Mouse (Mus musculus) embryo, embryonic 9.5 days (tissue): Measurements from ENCODE around the gene Fam114a2.

Source experiments
- DNase-seq: peaks from one replicate; pipeline ENCODE4 v3.0.0-alpha.2; 2017; ENCODE audit errors: extremely low spot score

Fam114a2 gene

GRCm38 (mm10) chr11:57434153-57434552 lies 84.3 kb downstream of the Fam114a2 start:
- DNase-seq, result peak; percentile 51
